Mouse (Mus musculus) testis, adult 2 months (tissue): ENCODE measurements around the gene Rab11fip4.

Experiments used
- CTCF ChIP-seq: fragments of 200-500 bp; IDR thresholded peaks from 2 replicates; pipeline ENCODE4 v1.5.1; 2012; ENCODE audit warnings: low read depth, mild to moderate bottlenecking, inconsistent platforms, low read length, moderate library complexity; ENCODE audit not compliant: control insufficient read depth, insufficient read depth, insufficient replicate concordance
- POLR2A ChIP-seq: fragments of 200-500 bp; IDR thresholded peaks from 2 replicates; pipeline ENCODE4 v1.6.1; 2012; ENCODE audit warnings: low read depth, mild to moderate bottlenecking, inconsistent platforms, low read length, moderate library complexity; ENCODE audit not compliant: control insufficient read depth

- no peak for TF ChIP-seq CTCF
- no peak for TF ChIP-seq POLR2A
Measured at GRCm38 (mm10) chr11:79612046-79612600, 21.1 kb downstream of the Rab11fip4 start.
